Mouse (Mus musculus) frontal cortex, adult 2 months (tissue): ENCODE results near the gene Kdm5b. TPM values are rescaled to one million over a fixed set of nuclear protein-coding genes. Genes with fewer than 3 reads are reported as not detected.

Source experiments
- polyA plus RNA-seq: library from polyadenylated mRNA; depleted of rRNA; stranded (reverse); fragments of >200 nt; gene quantifications from 2 replicates; pipeline ENCODE4 v1.2.3, GENCODE M21; 2012; rRNA removed

Kdm5b gene
- polyA plus RNA-seq, 1 experiment: 31.5 TPM

Other genes starting within 250 kb of the Kdm5b start
- 49.4 TPM in 2 replicates for gene Ppfia4, start 227.2 kb upstream of the Kdm5b start, polyA plus RNA-seq
- 54.0 and 62.4 TPM in 2 replicates for gene Tmem183a, start 198.2 kb upstream of the Kdm5b start, polyA plus RNA-seq
- gene 4933406M09Rik, start 174.2 kb upstream of the Kdm5b start, polyA plus RNA-seq: not detected in 2 replicates
- gene Cyb5r1, start 154.6 kb upstream of the Kdm5b start, polyA plus RNA-seq: 14.0 and 15.9 TPM in 2 replicates
- 60.4 and 64.3 TPM in 2 replicates for gene Adipor1, start 144.8 kb upstream of the Kdm5b start, polyA plus RNA-seq
- 26.5 and 28.4 TPM in 2 replicates for gene Klhl12, start 104.6 kb upstream of the Kdm5b start, polyA plus RNA-seq
- gene Rabif, start 65.5 kb upstream of the Kdm5b start, polyA plus RNA-seq: 28.2 and 29.4 TPM in 2 replicates
- gene Mgat4e, start 10.5 kb upstream of the Kdm5b start, polyA plus RNA-seq: 0.08 TPM in 1 of 2 replicates, not detected in the other
- gene Syt2, start 86.5 kb downstream of the Kdm5b start, polyA plus RNA-seq: 5.5 and 8.9 TPM in 2 replicates